In the genomic region with DNA sequence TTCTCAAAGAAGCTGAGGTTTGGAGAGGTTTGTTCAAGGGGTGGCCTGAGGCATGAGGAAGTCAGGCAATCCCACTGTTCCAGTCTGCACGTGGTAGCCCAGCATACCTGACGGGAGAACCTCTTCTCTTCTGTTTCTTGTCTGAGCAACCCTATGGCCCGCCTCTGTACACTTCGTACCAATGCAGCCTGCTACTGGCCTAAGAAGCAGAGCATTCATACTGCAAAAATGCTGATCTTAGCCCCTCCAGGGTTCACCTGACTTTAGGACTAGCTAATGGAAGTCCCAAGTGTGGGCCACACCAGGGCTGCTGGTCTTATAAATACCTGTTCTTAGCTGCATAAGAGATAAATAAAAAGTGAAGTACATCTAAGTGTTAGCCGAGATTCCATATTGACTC, we compare ENCODE assay signal across 19 mouse cellular contexts. TPM values are rescaled to one million over a fixed set of nuclear protein-coding genes. Genes with fewer than 3 reads are reported as not detected.
"Had no signal": no experiment of that assay in that cellular context is flagged by ENCODE, and none has a peak within 500 bp of the region (broad histone marks: within the 10 kb centered on the region; RNA-seq: fewer than 3 reads in every experiment).

No protein-coding gene starts in this region.

- H3K4me1 ChIP-seq: midbrain, embryonic 10.5 days; midbrain, embryonic 13.5 days; midbrain, embryonic 15.5 days; neural tube, embryonic 13.5 days; neural tube, embryonic 15.5 days had no signal

- H3K9ac ChIP-seq: lung, embryonic 14.5 days; midbrain, embryonic 13.5 days; midbrain, embryonic 15.5 days; neural tube, embryonic 13.5 days; neural tube, embryonic 15.5 days had no signal

- H3K4me2 ChIP-seq: lung, embryonic 14.5 days; midbrain, embryonic 13.5 days; midbrain, embryonic 15.5 days; neural tube, embryonic 13.5 days; neural tube, embryonic 15.5 days had no signal

- DNase-seq: lung, embryonic 14.5 days; retina, postnatal 1 day; right cerebral cortex, postnatal 25 days; right cerebral cortex, postnatal 4 days; spleen, adult 18-20 months; thymus, adult 18-20 months; thymus, postnatal 14 days; thymus, postnatal 36 days had no signal

- H3K27me3 ChIP-seq: midbrain, embryonic 13.5 days; midbrain, embryonic 15.5 days; neural tube, embryonic 13.5 days; neural tube, embryonic 15.5 days had no signal

- H3K4me3 ChIP-seq: midbrain, embryonic 10.5 days; midbrain, embryonic 13.5 days; midbrain, embryonic 15.5 days; myocyte; neural tube, embryonic 13.5 days; neural tube, embryonic 15.5 days had no signal

- ATAC-seq: midbrain, embryonic 13.5 days; midbrain, embryonic 15.5 days had no signal

- H3K9me3 ChIP-seq: midbrain, embryonic 10.5 days; midbrain, embryonic 13.5 days; midbrain, embryonic 15.5 days; neural tube, embryonic 13.5 days; neural tube, embryonic 15.5 days had no signal

- H3K27ac ChIP-seq: midbrain, embryonic 10.5 days; midbrain, embryonic 13.5 days; midbrain, embryonic 15.5 days; neural tube, embryonic 13.5 days; neural tube, embryonic 15.5 days had no signal

RNA-seq across cellular contexts. Expression of gene Cdcp2, which starts 38.3 kb away (rescaled TPM):
- polyA plus RNA-seq: lung, embryonic 14.5 days; lung, embryonic 16.5 days; midbrain, embryonic 13.5 days; midbrain, embryonic 15.5 days; myocyte; neural tube, embryonic 13.5 days; neural tube, embryonic 15.5 days; small intestine, adult 2 months; stomach, embryonic 14.5 days; stomach, embryonic 16.5 days; thymus, postnatal 0 days had no signal
